Mouse (Mus musculus) kidney, adult 2 months (tissue): Measurements from ENCODE around the gene Itgb3. TPM values are rescaled to one million over a fixed set of nuclear protein-coding genes. Genes with fewer than 3 reads are reported as not detected.
A peak's percentile ranks its signal among the peaks of the same experiment; 100 is the strongest.

Source experiments
- DNase-seq: peaks from one replicate; pipeline ENCODE4 v3.0.0; 2021
- H3K27ac ChIP-seq: fragments of 200-500 bp; 2 replicates; pipeline ENCODE4 v1.5.1; 2012; ENCODE audit warnings: low read depth, low read length, control low read depth, inconsistent platforms; ENCODE audit not compliant: insufficient read depth
- H3K27me3 ChIP-seq: fragments of 200-500 bp; replicated peaks from 2 replicates; pipeline ENCODE4 v1.6.1; 2012; ENCODE audit warnings: mild to moderate bottlenecking, moderate library complexity, low read length, inconsistent platforms; ENCODE audit not compliant: control insufficient read depth, insufficient read depth
- H3K36me3 ChIP-seq: fragments of 200-500 bp; 2 replicates; pipeline ENCODE4 v1.6.1; 2012; ENCODE audit warnings: mild to moderate bottlenecking, moderate library complexity, low read length, inconsistent platforms; ENCODE audit not compliant: control insufficient read depth, insufficient read depth
- H3K4me1 ChIP-seq: fragments of 200-500 bp; 2 replicates; pipeline ENCODE4 v1.6.1; 2011; ENCODE audit warnings: low read length; ENCODE audit not compliant: control insufficient read depth, insufficient read depth
- H3K4me3 ChIP-seq: fragments of 200-500 bp; 2 replicates; pipeline ENCODE4 v1.5.1; 2011; ENCODE audit warnings: mild to moderate bottlenecking, low read depth, low read length, control low read depth; ENCODE audit not compliant: insufficient read depth
- CTCF ChIP-seq: fragments of 200-500 bp; conservative IDR thresholded peaks from 2 replicates; pipeline ENCODE4 v1.5.1; 2011; ENCODE audit warnings: low read depth, mild to moderate bottlenecking, control low read depth, low read length, moderate library complexity, mixed read lengths; ENCODE audit not compliant: insufficient read depth, insufficient read length
- POLR2A ChIP-seq: fragments of 200-500 bp; IDR thresholded peaks from one replicate; pipeline ENCODE4 v1.6.1; 2011; ENCODE audit warnings: low read depth, low read length, control low read depth
- WGBS: fragments of 180-500 bp; shearing (Covaris S2); methylation state at CpG from one replicate; pipeline ENCODE4 v1.1.7; 2018; 5-methylcytosine and 5-hydroxymethylcytosine counted together
- polyA plus RNA-seq: library from polyadenylated mRNA; depleted of rRNA; stranded (reverse); fragments of >200 nt; gene quantifications from 2 replicates; pipeline ENCODE4 v1.2.3, GENCODE M21; 2012

Itgb3 gene
- polyA plus RNA-seq, 1 experiment, result 1.3 TPM

GRCm38 (mm10) chr11:104581446-104582307 lies 26.1 kb upstream of the Itgb3 start:
- Histone ChIP-seq H3K4me3 (no peak overlapping the region; the same call in 1 of the 2 replicates), H3K27ac (no peak overlapping the region), H3K4me1 (no peaks in the 10 kb centered on the region; the same call in 1 of the 2 replicates), H3K36me3 (no peaks in the 10 kb centered on the region), H3K27me3 (no peaks in the 10 kb centered on the region)
- 16% methylated on average over 18 of the region's 18 CpGs for WGBS
- no peak for TF ChIP-seq POLR2A
- TF ChIP-seq CTCF, result no peak
- peak; percentile 24 for DNase-seq

GRCm38 (mm10) chr11:104582308-104582606 lies 25.5 kb upstream of the Itgb3 start:
- Histone ChIP-seq H3K4me3 (no peak overlapping the region), H3K4me1 (no peaks in the 10 kb centered on the region; the same call in 1 of the 2 replicates), H3K36me3 (no peaks in the 10 kb centered on the region), H3K27ac (no peak overlapping the region), H3K27me3 (no peaks in the 10 kb centered on the region)
- no peak for DNase-seq
- TF ChIP-seq POLR2A, result no peak
- TF ChIP-seq CTCF, result no peak
- WGBS, result 78% methylated on average over 2 of the region's 2 CpGs

DNA sequence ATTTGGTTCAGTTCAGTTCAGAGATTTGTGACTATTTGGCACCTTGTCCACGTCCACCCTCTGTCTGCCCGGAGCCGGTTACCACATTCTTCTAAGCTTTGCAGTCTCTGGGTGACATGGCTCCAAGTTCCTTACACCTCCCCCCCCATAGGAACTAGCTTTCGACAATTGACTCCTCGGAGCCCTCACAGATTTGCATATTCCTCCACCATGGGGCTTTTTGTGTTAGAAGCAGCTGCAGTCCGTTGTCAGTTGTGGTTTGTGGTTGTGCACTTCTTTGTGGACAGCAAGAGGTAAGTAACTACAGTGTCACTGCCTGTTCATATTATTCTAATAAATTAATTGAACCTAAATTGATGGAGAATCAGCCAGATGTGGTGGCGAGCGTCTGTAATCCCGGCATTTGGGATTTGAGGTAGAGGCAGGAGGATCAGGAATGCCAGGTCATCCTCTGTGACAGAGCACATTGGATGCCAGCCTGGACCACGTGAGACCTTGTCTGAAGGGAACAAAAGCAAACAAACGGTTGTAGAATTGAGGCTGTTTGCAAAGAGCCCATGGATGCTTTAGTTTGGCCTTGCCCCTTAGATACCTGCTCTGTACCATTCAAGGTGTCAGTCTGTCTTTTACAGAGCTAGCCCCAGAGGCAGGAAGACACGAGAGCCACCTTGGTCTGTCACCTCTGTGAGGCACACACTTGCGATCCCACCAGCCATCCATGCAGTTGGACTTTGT lies 25.0 kb upstream of the Itgb3 start:
- H3K27me3 ChIP-seq, result no peaks in the 10 kb centered on the region
- H3K27ac ChIP-seq, result no peak overlapping the region
- no peak overlapping the region for H3K4me3 ChIP-seq
- DNase-seq, result no peak
- no peak for TF ChIP-seq CTCF
- TF ChIP-seq POLR2A, result no peak
- WGBS, result 74% methylated on average over 13 of the region's 13 CpGs
- no peaks in the 10 kb centered on the region for H3K36me3 ChIP-seq
- no peaks in the 10 kb centered on the region; the same call in 1 of the 2 replicates for H3K4me1 ChIP-seq

DNA sequence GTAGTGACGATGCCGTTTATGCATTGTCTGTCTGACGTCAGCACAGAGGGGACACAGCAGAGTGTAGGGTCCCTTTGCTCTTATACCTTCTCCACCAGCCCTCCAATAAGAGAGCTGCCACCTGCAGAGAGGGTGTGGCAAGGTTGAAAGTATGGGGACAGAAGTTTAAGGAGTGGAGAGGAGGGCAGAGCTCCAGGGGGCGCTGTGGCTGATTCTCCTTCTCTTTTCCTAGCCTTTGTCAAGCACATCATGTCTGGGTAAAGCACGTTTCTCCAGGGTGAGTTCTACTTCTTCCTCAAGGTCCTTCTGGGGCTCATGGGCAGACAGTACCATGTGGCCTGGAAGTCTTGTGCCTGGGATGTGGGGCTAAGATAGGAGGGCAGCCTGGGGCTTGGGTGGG lies 22.3 kb upstream of the Itgb3 start:
- no peaks in the 10 kb centered on the region for H3K27me3 ChIP-seq
- no peak overlapping the region for H3K27ac ChIP-seq
- H3K4me3 ChIP-seq, result no peak overlapping the region
- TF ChIP-seq POLR2A (no peak), CTCF (no peak)
- 86% methylated on average over 5 of the region's 5 CpGs for WGBS
- no peak for DNase-seq
- H3K4me1 ChIP-seq, result no peaks in the 10 kb centered on the region; the same call in 1 of the 2 replicates
- H3K36me3 ChIP-seq, result no peaks in the 10 kb centered on the region

- WGBS, result 95% methylated on average over 9 of the region's 9 CpGs
- DNase-seq, result no peak
- no peak for TF ChIP-seq CTCF
Observed at GRCm38 (mm10) chr11:104587904-104588303, 19.9 kb upstream of the Itgb3 start.

GRCm38 (mm10) chr11:104588513-104588912 lies 19.3 kb upstream of the Itgb3 start:
- no peak overlapping the region for H3K4me3 ChIP-seq
- no peaks in the 10 kb centered on the region for H3K36me3 ChIP-seq
- WGBS, result 95% methylated on average over 2 of the region's 2 CpGs
- DNase-seq, result no peak
- H3K27ac ChIP-seq, result no peak overlapping the region
- TF ChIP-seq POLR2A (no peak), CTCF (no peak)
- H3K27me3 ChIP-seq, result no peaks in the 10 kb centered on the region
- H3K4me1 ChIP-seq, result no peaks in the 10 kb centered on the region

More at GRCm38 (mm10) chr11:104587904-104588303, 19.9 kb upstream of the Itgb3 start:
- H3K4me1 ChIP-seq, result no peaks in the 10 kb centered on the region
- no peak overlapping the region for H3K27ac ChIP-seq
- H3K27me3 ChIP-seq, result no peaks in the 10 kb centered on the region
- no peaks in the 10 kb centered on the region for H3K36me3 ChIP-seq
- H3K4me3 ChIP-seq, result no peak overlapping the region

GRCm38 (mm10) chr11:104589570-104589969 lies 18.2 kb upstream of the Itgb3 start:
- Histone ChIP-seq H3K4me1 (no peaks in the 10 kb centered on the region), H3K27ac (no peak overlapping the region), H3K4me3 (no peak overlapping the region), H3K27me3 (no peaks in the 10 kb centered on the region), H3K36me3 (no peaks in the 10 kb centered on the region)
- no peak for TF ChIP-seq POLR2A
- TF ChIP-seq CTCF, result no peak
- WGBS, result 58% methylated on average over 1 of the region's 1 CpGs
- no peak for DNase-seq
